Mouse (Mus musculus) ES-Bruce4 (cell line): ENCODE measurements around the gene St6gal1. TPM values are rescaled to one million over a fixed set of nuclear protein-coding genes. Genes with fewer than 3 reads are reported as not detected.

Experiments
- H3K27ac ChIP-seq: 2 replicates; pipeline ENCODE4 v1.5.1; 2012; ENCODE audit warnings: low read length, inconsistent platforms; ENCODE audit not compliant: insufficient read depth
- H3K27me3 ChIP-seq: 2 replicates; pipeline ENCODE4 v1.6.1; 2012; ENCODE audit warnings: mild to moderate bottlenecking, low read length, inconsistent platforms; ENCODE audit not compliant: control insufficient read depth, poor library complexity, insufficient read depth, severe bottlenecking
- H3K36me3 ChIP-seq: 2 replicates; pipeline ENCODE4 v1.6.1; 2012; ENCODE audit warnings: inconsistent platforms, mild to moderate bottlenecking, low read length, moderate library complexity; ENCODE audit not compliant: control insufficient read depth, poor library complexity, insufficient read depth, severe bottlenecking
- H3K4me1 ChIP-seq: one replicate; pipeline ENCODE4 v1.8.1; 2011; ENCODE audit warnings: low read length; ENCODE audit not compliant: control insufficient read depth, insufficient read depth
- H3K4me3 ChIP-seq: 2 replicates; pipeline ENCODE4 v1.5.1; 2011; ENCODE audit warnings: low read depth, mild to moderate bottlenecking, low read length
- H3K9ac ChIP-seq: 2 replicates; pipeline ENCODE4 v1.6.1; 2012; ENCODE audit warnings: low read depth, mild to moderate bottlenecking, inconsistent platforms; ENCODE audit not compliant: poor library complexity, severe bottlenecking
- H3K9me3 ChIP-seq: replicated peaks from 2 replicates; pipeline ENCODE4 v1.6.1; 2012; ENCODE audit warnings: mild to moderate bottlenecking, low read length, inconsistent platforms; ENCODE audit not compliant: control insufficient read depth, poor library complexity, insufficient read depth, severe bottlenecking
- CTCF ChIP-seq: IDR thresholded peaks from one replicate; pipeline ENCODE4 v1.8.1; 2011; ENCODE audit warnings: low read depth, low read length
- EP300 ChIP-seq: IDR thresholded peaks from 2 replicates; pipeline ENCODE4 v1.6.1; 2011; ENCODE audit warnings: low read depth, low read length; ENCODE audit not compliant: insufficient read depth
- POLR2A ChIP-seq: IDR thresholded peaks from one replicate; pipeline ENCODE4 v1.8.1; 2011; ENCODE audit warnings: low read length; ENCODE audit not compliant: insufficient read depth
- polyA plus RNA-seq: library from polyadenylated mRNA; stranded (reverse); fragments of >200 nt; gene quantifications from 2 replicates; pipeline ENCODE4 v1.2.4, GENCODE M21; 2011; ENCODE audit warnings: low read depth; ENCODE audit not compliant: missing spikeins, insufficient read depth, insufficient read length

St6gal1 gene
- polyA plus RNA-seq, 1 experiment: 14.0 TPM

- no peak overlapping the region for H3K9ac ChIP-seq
- TF ChIP-seq CTCF (no peak), POLR2A (no peak), EP300 (no peak)
- H3K9me3 ChIP-seq: no peaks in the 10 kb centered on the region
- H3K4me1 ChIP-seq: peaks cover 10% of the 10 kb centered on the region
- H3K4me3 ChIP-seq: no peak overlapping the region
- no peaks in the 10 kb centered on the region for H3K36me3 ChIP-seq
- H3K27ac ChIP-seq: no peak overlapping the region
- no peaks in the 10 kb centered on the region for H3K27me3 ChIP-seq
Measured at GRCm38 (mm10) chr16:23271746-23272520, 47.4 kb downstream of the St6gal1 start.

GRCm38 (mm10) chr16:23272521-23273230, 48.1 kb downstream of the St6gal1 start:
- H3K9ac ChIP-seq: no peak overlapping the region
- H3K27me3 ChIP-seq: no peaks in the 10 kb centered on the region
- H3K4me1 ChIP-seq: peaks cover 10% of the 10 kb centered on the region
- no peak overlapping the region for H3K27ac ChIP-seq
- TF ChIP-seq POLR2A (no peak), CTCF (no peak), EP300 (no peak)
- H3K9me3 ChIP-seq: no peaks in the 10 kb centered on the region
- no peak overlapping the region for H3K4me3 ChIP-seq
- no peaks in the 10 kb centered on the region for H3K36me3 ChIP-seq

- Histone ChIP-seq H3K4me1 (peaks cover 10% of the 10 kb centered on the region), H3K36me3 (no peaks in the 10 kb centered on the region), H3K27me3 (no peaks in the 10 kb centered on the region), H3K9me3 (no peaks in the 10 kb centered on the region), H3K9ac (no peak overlapping the region), H3K27ac (no peak overlapping the region), H3K4me3 (no peak overlapping the region)
- TF ChIP-seq POLR2A: no peak
Measured at GRCm38 (mm10) chr16:23274005-23274404, 49.5 kb downstream of the St6gal1 start.

GRCm38 (mm10) chr16:23274606-23275310, 50.2 kb downstream of the St6gal1 start:
- no peaks in the 10 kb centered on the region for H3K27me3 ChIP-seq
- TF ChIP-seq EP300 (no peak), CTCF (no peak), POLR2A (no peak)
- no peak overlapping the region for H3K4me3 ChIP-seq
- no peaks in the 10 kb centered on the region for H3K36me3 ChIP-seq
- no peaks in the 10 kb centered on the region for H3K9me3 ChIP-seq
- peaks cover 9% of the 10 kb centered on the region for H3K4me1 ChIP-seq
- no peak overlapping the region for H3K9ac ChIP-seq
- no peak overlapping the region for H3K27ac ChIP-seq

GRCm38 (mm10) chr16:23275661-23276060, 51.1 kb downstream of the St6gal1 start:
- no peak overlapping the region for H3K9ac ChIP-seq
- TF ChIP-seq CTCF (no peak), EP300 (no peak), POLR2A (no peak)
- no peaks in the 10 kb centered on the region for H3K27me3 ChIP-seq
- no peaks in the 10 kb centered on the region for H3K36me3 ChIP-seq
- H3K9me3 ChIP-seq: no peaks in the 10 kb centered on the region
- H3K27ac ChIP-seq: no peak overlapping the region
- H3K4me3 ChIP-seq: no peak overlapping the region
- H3K4me1 ChIP-seq: peaks cover under 1% of the 10 kb centered on the region
